Mouse (Mus musculus): ENCODE data around the gene Spred3. TPM values are rescaled to one million over a fixed set of nuclear protein-coding genes. Genes with fewer than 3 reads are reported as not detected.
"Not testable (repeated sequence)": the region's sequence is repeated elsewhere in the genome, so short reads cannot be mapped to it uniquely, and the experiment has no call there.

Gene Spred3
- total RNA-seq, 4 experiments from 2014 or later, result 0.23 to 0.75 (median 0.52) TPM

DNA sequence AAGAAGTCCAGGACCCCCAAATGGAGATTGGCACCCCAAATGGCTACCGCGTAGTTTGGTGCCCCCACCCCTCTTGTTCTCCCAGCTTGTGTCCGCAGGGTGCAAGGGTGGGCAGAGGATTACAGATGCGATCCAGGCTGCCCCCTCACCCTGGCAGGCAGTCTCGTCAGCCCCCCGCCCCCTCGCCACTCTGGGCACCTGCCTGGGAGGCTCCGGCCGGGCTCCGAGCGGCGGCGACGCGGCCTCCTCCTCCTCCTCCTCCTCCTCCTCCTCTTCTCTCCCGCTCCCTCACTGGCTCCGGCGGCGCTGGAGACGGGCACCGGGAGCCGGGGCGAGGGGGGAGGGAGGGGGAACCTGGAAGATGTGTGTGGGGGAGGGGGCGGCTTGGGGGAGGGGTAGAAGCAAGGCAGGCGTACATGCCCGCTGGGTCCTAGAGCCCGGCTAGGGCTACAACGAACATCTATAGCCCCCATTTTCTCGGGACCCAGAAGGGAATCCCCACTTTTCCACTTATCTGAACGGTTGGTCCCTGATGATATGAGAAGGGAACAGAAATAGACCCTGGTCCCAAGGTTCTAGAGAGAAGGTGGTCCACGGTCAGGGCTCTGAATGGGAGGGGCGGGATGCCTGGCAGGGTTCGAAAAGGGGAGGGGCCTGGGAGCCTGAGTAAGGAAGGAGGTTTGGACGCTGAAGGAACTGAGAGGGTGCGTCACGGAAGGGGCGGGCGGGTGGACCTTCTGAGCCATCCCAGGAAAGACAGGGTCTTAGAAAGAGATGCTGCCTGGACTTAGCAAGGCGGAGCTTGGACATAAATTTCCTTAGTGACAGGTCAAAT is 763 bp downstream of the Spred3 start:
- DNase-seq (ENCODE audit: low spot score), result peak; percentile 75

DNA sequence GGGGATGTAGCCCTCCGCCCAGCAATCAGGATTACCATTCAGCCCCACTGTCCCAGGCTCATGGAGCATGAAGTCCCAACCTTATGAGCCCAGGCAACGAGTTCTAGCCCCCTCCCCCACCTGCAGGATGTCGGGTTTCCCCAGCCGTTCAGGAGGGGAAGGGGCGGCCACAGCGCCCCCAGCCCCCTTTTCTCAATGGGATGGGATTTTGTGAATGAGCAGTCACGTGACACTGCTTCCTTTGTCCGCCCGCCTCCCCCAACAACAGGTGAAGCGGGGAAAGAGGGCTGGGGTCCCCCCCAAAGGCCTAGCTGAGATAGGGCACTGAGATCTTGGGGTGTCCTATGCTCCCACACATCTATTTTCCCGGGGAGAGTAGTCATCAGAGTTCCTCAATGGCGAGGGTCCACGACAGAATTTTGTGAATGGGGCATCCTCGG is 1.4 kb downstream of the Spred3 start:
- no peak for DNase-seq (ENCODE audit: low spot score)

GRCm38 (mm10) chr7:29168121-29168695 is 2.0 kb downstream of the Spred3 start:
- DNase-seq (ENCODE audit: low spot score), result no peak

GRCm38 (mm10) chr7:29167656-29168055 is 2.6 kb downstream of the Spred3 start:
- DNase-seq (ENCODE audit: low spot score), result no peak

DNA sequence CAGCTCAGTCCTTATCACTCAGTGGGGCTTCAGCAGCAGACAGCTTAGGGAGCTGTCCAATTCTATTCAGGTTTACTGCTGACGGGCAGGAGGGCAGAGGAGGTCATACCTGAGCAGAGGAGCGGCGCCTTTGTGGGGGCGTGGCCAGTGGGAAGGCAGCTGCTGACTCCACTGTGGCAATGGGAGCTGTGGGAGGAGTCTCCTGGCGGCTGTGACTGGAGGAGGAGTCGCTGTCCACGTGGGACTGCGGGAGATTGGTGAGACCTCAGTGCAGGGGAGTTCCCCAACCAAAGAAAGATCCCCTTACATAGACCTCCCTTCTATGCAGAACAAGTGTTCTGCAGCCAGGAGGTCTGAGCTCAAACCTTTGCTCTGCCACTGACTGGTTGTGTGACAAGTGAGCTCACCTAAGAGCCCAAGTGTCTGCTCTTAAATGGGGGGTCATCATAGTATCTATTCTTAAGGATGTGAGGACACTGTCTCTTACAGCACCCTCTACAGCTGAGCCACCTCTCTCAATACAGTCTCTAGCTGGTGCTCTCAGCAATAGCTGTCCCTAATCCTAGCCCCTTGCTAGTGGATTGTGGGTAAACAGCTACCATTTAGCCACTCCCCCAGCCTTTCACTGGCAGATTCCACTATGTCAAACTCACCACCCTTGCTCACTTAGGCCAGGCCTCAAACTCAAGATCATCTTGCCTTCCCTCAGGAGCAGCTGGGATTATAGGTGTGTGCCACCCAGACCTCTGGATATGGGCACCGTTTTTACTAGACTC is 7.3 kb downstream of the Spred3 start:
- no peak for DNase-seq (ENCODE audit: low spot score)

DNA sequence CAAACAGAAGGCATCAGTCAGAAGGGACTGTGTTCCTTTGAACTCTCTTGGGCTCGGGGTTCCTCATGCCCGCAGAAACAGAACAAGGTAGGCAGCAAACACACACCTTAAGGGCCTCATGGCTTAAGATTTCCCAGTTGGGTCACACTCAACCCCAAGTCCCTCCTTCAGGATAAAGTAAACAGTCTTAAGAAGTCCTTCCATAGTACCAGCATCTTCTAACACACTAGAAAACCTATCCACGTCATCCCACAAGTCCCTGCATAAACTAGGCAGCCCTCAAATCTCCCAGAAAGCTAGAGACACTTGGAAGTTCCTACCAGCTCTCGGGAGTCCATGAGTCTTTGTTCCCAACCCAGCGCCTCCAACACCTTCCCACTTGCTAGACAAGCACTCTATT is 7.9 kb downstream of the Spred3 start:
- no peak for DNase-seq (ENCODE audit: low spot score)

- no peak for DNase-seq (ENCODE audit: low spot score)
Observed at GRCm38 (mm10) chr7:29158264-29158663, 11.9 kb downstream of the Spred3 start.

DNA sequence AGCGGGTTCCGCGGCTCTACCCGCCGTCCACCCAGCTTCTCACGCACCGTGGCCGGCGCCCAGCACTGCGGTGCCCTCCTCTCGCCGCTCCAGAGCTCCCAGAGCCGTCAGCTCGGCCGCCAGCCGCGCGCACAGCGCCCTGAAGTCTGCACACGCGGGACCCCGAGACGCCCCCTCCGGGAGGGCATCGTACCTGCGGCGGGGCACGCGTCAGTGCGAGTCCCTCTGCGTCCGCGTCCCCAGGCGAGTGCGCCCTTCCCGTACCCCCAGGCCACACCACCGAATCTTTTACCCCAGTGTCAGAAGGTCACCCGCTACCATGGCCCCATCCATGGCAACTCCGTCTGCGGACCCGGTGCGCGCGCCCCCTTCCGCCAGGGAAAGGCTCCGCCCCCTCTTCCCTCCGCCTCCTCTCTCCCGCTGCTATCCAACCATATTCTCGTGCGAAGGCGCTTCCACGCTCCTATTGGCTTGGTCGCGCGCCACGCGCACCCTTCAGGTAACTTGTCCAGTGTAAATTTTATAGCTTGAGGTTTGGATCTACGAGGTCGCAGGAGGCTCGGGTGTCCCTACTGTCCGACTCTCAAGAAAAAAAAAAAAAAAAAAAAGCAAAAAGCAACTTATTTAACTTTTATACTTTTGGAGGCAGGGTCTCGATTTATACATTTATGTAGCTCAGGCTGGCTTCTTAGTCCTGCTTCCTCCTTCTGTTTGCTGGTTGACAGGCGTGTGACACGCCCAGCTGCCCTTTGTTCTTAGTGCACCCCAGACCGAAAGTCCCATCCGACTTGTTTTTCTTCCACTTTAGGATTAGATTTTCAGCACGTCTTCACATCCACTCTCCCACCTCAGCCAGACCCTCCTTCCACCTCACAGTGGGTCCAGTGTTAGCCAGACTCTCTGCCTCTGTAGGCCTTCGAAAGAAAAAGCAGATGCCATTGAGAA is 14.1 kb downstream of the Spred3 start, which contains the start of gene Fam98c:
Gene Fam98c (minus strand): TSS at position 397 of the 945 bp plus-strand sequence.
- DNase-seq (ENCODE audit: low spot score), result peak; percentile 79

- peak; percentile 83 for DNase-seq (ENCODE audit: low spot score)
Observed at GRCm38 (mm10) chr7:29155196-29155837, 14.9 kb downstream of the Spred3 start.

- no peak for DNase-seq (ENCODE audit: low spot score)
Observed at GRCm38 (mm10) chr7:29154018-29154720, 16.0 kb downstream of the Spred3 start.

DNA sequence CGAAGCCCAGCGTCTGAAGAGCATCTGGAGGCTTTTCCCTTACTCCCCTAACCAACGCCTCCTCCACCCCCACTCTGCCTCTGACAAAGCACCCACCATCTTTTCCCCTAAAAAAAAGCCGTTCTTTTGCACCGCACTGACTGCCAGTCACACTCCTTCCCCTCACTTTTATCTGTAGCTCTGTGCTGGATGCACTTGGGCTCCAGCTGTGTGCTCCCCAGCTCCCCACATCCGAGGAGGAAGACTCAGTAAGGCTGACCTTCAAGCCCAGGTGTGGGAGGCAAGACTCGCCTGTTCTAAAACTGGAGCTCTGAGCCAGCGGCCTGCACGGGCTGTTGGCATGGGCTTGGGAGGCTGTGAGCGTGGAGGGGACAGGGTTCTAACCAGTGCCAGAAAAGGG is 18.7 kb downstream of the Spred3 start:
- no peak for DNase-seq (ENCODE audit: low spot score)

GRCm38 (mm10) chr7:29148771-29149170 is 21.4 kb downstream of the Spred3 start:
- no peak for DNase-seq (ENCODE audit: low spot score)

- DNase-seq (ENCODE audit: low spot score), result no peak
Observed at GRCm38 (mm10) chr7:29146625-29147367, 23.4 kb downstream of the Spred3 start.

DNA sequence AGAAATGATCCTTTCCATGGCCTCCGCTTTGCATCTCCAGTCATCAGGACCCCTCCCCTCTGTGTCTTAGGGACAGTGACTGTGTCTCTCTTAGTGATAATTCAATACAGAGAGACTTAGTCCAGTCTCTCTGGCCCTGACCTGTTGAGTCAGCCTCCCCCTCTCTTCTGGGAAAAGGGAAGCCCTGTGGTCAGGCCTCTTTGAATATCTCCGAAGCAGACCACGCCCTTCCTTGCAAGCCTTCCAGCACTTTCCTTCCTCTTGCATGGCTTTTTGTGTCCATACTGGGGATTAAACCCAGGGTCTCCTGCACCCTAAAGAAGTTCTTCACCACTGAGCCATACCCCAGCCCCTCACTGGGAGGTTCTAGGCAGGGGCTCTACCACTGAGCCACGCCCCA is 26.2 kb downstream of the Spred3 start:
- peak; percentile 28 for DNase-seq (ENCODE audit: low spot score)

- DNase-seq (ENCODE audit: low spot score), result no peak
Observed at GRCm38 (mm10) chr7:29141416-29141815, 28.8 kb downstream of the Spred3 start.

DNA sequence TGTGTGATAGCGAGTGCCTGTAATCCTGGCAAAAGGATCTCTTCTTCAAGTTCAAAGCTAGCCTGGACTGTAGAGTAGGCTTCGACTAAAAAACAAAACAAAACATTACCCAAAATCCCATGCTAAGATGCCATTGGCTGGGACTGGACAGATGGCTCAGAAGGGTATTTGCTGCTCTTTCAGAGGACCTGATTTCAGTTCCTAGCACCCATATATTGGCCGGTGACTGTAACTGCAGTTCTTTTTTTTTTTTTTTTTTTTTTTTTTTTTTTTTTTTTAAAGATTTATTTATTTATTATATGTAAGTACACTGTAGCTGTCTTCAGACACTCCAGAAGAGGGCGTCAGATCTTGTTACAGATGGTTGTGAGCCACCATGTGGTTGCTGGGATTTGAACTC is 31.0 kb downstream of the Spred3 start:
- DNase-seq (ENCODE audit: low spot score), result not testable (repeated sequence)

DNA sequence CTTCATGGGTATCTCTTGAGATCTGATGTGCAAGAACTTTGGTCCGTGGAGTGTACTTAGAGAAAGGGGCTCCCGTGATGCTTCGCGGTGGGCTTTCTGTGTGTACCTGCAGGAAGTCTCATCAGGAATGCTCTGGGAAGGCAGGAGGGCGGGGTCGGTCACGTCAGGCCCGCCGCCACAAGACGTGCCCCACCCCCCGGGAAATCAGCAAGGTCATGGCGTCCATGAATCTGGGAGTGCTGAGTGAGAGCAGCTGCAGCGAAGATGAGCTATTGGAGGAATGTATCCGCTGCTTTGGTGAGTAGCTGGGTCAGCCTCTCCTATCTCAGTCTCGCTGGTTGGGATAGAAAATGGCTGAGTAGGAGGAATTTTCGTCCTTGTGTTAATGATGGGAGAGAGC is 32.8 kb downstream of the Spred3 start:
- DNase-seq (ENCODE audit: low spot score), result no peak

GRCm38 (mm10) chr7:29134693-29135386 is 35.4 kb downstream of the Spred3 start, which contains the start of gene Rasgrp4:
Rasgrp4 (plus strand) TSS chr7:29134851.
- DNase-seq (ENCODE audit: low spot score), result peak; percentile 20

GRCm38 (mm10) chr7:29134230-29134629 is 36.0 kb downstream of the Spred3 start:
- DNase-seq (ENCODE audit: low spot score), result no peak

Data from heart, adult 8-10 months (tissue).